Mouse (Mus musculus): ENCODE measurements around the gene Bdh1. TPM values are rescaled to one million over a fixed set of nuclear protein-coding genes. Genes with fewer than 3 reads are reported as not detected.

Bdh1 gene
- polyA plus RNA-seq, 1 experiment from 2014 or later, result 15.6 TPM

DNA sequence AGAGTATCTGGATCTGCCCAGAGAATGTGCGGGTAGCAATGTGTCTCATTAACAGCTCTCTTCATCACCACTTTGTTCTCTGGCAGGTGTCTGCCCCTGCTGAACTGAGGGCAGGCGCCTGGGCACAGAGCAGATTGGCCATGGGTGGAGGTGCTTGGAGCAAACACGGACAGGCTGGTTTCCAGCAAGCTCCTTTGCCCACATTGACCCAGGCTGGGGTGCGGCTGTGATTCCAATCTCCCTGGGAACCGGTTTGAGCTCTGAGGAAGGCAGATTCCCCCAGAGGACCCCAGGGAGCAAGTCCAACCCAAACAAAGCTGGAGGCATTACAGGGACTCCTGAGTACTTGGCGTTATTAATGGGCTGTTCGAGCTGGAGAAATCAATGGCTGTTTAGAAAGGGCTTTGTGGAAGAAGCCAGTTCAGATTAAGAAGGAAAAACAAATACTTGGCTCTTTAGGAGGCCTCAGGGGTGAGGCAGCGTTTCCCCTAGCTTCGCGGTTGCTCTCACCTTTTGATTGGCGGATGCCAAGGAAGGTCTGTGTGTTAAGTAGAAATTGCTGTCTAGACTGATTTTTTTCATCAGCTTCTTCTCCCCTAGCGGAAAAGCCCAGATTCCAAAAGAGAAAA, 71.0 kb downstream of the Bdh1 start:
- Histone ChIP-seq H3K4me3 (no peak overlapping the region), H3K4me1 (replicated peaks) (peaks cover 36% of the 10 kb centered on the region), H3K27ac (ENCODE audit: poor library complexity, severe bottlenecking) (no peak overlapping the region), H3K9me3 (replicated peaks) (no peaks in the 10 kb centered on the region), H3K9ac (no peak overlapping the region), H3K36me3 (no peaks in the 10 kb centered on the region), H3K4me2 (no peak overlapping the region), H3K27me3 (replicated peaks) (no peaks in the 10 kb centered on the region)
- WGBS, result 34% methylated on average over 12 of the region's 12 CpGs
- ATAC-seq (ENCODE audit: insufficient number of reproducible peaks, low FRiP score), result no peak

DNA sequence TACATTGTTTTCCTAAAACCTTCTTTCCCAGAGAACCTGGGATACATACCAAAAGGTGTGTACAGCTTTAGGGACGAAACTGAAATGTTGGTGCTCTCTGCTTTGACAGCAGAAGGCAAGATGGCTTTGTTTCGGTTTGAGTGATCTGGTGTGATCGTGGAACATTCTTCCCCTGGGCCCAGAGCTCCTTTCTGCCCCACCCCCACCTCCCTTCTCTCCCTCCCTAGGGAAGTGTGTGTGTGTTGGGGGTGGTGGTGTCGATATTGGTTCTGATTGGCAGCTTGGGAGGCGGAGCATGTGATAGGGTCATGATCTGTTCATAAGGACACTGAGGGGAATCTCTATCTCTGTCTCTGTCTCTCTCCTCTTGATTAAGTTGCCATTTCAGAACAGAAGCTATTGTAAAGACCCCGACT, 71.5 kb downstream of the Bdh1 start:
- Histone ChIP-seq H3K9me3 (replicated peaks) (no peaks in the 10 kb centered on the region), H3K36me3 (no peaks in the 10 kb centered on the region), H3K4me2 (no peak overlapping the region), H3K27me3 (replicated peaks) (no peaks in the 10 kb centered on the region), H3K4me3 (no peak overlapping the region), H3K27ac (ENCODE audit: poor library complexity, severe bottlenecking) (no peak overlapping the region), H3K9ac (no peak overlapping the region), H3K4me1 (replicated peaks) (peaks cover 36% of the 10 kb centered on the region)
- ATAC-seq (ENCODE audit: insufficient number of reproducible peaks, low FRiP score), result no peak
- 44% methylated on average over 6 of the region's 6 CpGs for WGBS

DNA sequence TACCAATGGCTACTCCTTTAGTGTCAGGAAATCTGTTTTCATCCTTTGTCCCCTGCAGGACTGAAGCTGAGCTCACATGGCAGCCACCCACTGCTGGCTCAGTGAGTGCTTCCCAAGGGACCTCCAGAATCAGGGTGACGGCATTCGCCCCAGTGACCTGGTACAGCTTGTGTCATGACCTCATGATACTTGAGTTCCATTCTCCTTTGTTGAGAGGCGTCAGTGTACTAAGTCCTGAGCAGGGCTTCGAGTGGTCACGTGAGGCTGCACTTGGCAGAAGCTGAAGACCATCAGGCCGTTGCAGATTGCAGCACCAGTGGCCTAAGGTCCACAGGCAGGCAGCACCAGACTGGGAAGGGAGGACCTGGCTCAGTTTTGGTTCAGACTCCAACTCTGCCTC, 71.9 kb downstream of the Bdh1 start:
- H3K4me3 ChIP-seq, result no peak overlapping the region
- no peaks in the 10 kb centered on the region for H3K9me3 ChIP-seq (replicated peaks)
- no peaks in the 10 kb centered on the region for H3K36me3 ChIP-seq
- 0 out of 2 replicates have a peak, but pooled peaks have one; percentile 27 for ATAC-seq (ENCODE audit: insufficient number of reproducible peaks, low FRiP score)
- H3K4me1 ChIP-seq (replicated peaks), result peaks cover 35% of the 10 kb centered on the region
- no peak overlapping the region for H3K4me2 ChIP-seq
- no peak overlapping the region for H3K27ac ChIP-seq (ENCODE audit: poor library complexity, severe bottlenecking)
- no peak overlapping the region for H3K9ac ChIP-seq
- H3K27me3 ChIP-seq (replicated peaks), result no peaks in the 10 kb centered on the region
- 58% methylated on average over 6 of the region's 6 CpGs for WGBS

- ATAC-seq (ENCODE audit: insufficient number of reproducible peaks, low FRiP score), result no peak
- peaks cover 30% of the 10 kb centered on the region for H3K4me1 ChIP-seq (replicated peaks)
- no peak overlapping the region for H3K4me3 ChIP-seq
- H3K9me3 ChIP-seq (replicated peaks), result no peaks in the 10 kb centered on the region
- H3K27me3 ChIP-seq (replicated peaks), result no peaks in the 10 kb centered on the region
- H3K27ac ChIP-seq (ENCODE audit: poor library complexity, severe bottlenecking), result no peak overlapping the region
- H3K9ac ChIP-seq, result no peak overlapping the region
- no peak overlapping the region for H3K4me2 ChIP-seq
- H3K36me3 ChIP-seq, result no peaks in the 10 kb centered on the region
- 17% methylated on average over 7 of the region's 7 CpGs for whole genome bisulfite sequencing
These were observed 73.3 kb downstream of the Bdh1 start for GRCm38 (mm10) chr16:31495356-31495755.

- no peak overlapping the region for H3K27ac ChIP-seq (ENCODE audit: poor library complexity, severe bottlenecking)
- WGBS, result 60% methylated on average over 9 of the region's 9 CpGs
- ATAC-seq (ENCODE audit: insufficient number of reproducible peaks, low FRiP score), result no peak
- H3K27me3 ChIP-seq (replicated peaks), result no peaks in the 10 kb centered on the region
- no peaks in the 10 kb centered on the region for H3K36me3 ChIP-seq
- no peak overlapping the region for H3K4me2 ChIP-seq
- no peaks in the 10 kb centered on the region for H3K9me3 ChIP-seq (replicated peaks)
- H3K4me1 ChIP-seq (replicated peaks), result peaks cover 30% of the 10 kb centered on the region
- no peak overlapping the region for H3K4me3 ChIP-seq
- H3K9ac ChIP-seq, result no peak overlapping the region
These were observed 73.7 kb downstream of the Bdh1 start for GRCm38 (mm10) chr16:31495769-31496168.

GRCm38 (mm10) chr16:31498336-31498735, 76.3 kb downstream of the Bdh1 start:
- Histone ChIP-seq H3K9ac (no peak overlapping the region), H3K27ac (ENCODE audit: poor library complexity, severe bottlenecking) (no peak overlapping the region), H3K36me3 (no peaks in the 10 kb centered on the region), H3K27me3 (replicated peaks) (no peaks in the 10 kb centered on the region), H3K4me2 (no peak overlapping the region), H3K4me1 (replicated peaks) (peaks cover 34% of the 10 kb centered on the region), H3K4me3 (no peak overlapping the region), H3K9me3 (replicated peaks) (no peaks in the 10 kb centered on the region)
- 78% methylated on average over 4 of the region's 4 CpGs for WGBS
- no peak for ATAC-seq (ENCODE audit: insufficient number of reproducible peaks, low FRiP score)

DNA sequence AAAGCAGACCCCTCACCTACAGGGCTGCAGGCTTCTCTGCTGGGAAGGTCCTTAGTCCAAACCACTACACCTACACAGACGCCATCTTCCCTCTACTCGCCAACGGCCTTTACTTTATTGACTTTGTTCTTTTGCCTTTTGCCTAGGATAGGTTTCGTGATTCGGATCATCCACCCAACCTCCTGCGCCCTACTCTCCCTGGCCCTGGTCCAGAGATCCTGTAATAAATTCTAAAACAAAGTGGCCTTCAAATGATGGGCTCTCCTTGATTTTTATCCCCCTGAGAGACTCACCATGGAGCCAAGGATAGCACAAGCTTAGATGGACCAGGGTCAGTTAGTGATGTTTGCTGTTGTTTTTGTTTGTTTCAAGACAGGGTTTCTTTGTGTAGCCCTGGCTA, 76.9 kb downstream of the Bdh1 start:
- Histone ChIP-seq H3K4me2 (no peak overlapping the region), H3K4me1 (replicated peaks) (peaks cover 31% of the 10 kb centered on the region), H3K4me3 (no peak overlapping the region), H3K27ac (ENCODE audit: poor library complexity, severe bottlenecking) (no peak overlapping the region), H3K36me3 (no peaks in the 10 kb centered on the region), H3K27me3 (replicated peaks) (no peaks in the 10 kb centered on the region), H3K9me3 (replicated peaks) (no peaks in the 10 kb centered on the region), H3K9ac (no peak overlapping the region)
- no peak for ATAC-seq (ENCODE audit: insufficient number of reproducible peaks, low FRiP score)
- 89% methylated on average over 6 of the region's 6 CpGs for WGBS

DNA sequence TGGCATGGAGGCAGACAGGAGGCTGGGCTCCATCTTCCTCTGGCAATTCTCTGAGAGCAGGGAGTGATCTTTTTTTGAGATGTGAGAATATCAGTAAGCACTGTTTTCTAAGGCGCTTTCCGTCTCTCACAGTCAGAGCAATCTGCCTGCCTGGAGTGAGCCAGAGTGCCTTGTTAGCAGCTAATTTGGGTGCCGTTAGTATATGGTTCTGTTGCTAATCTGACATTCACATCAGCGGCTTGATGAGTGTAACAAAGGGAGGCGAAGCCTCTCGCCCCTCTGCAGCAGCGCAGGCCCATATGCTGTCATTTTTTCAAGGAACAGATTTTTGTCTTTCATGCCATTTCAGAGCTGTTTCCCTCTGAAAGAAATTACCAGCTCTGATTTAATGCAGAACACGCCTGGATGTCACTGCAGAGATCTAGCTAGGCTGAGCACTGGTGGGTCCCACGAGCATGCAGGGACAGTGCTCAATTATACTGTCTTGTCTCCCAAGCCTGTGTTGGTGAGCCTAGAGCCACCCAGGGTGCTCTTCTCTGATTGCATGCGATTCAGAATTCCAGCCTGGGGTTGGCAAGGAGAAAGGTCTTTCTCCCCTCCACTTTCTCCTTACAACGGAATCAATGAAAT, 77.7 kb downstream of the Bdh1 start:
- WGBS, result 60% methylated on average over 11 of the region's 11 CpGs
- peaks cover 28% of the 10 kb centered on the region for H3K4me1 ChIP-seq (replicated peaks)
- no peaks in the 10 kb centered on the region for H3K36me3 ChIP-seq
- ATAC-seq (ENCODE audit: insufficient number of reproducible peaks, low FRiP score), result no peak
- H3K9me3 ChIP-seq (replicated peaks), result no peaks in the 10 kb centered on the region
- H3K9ac ChIP-seq, result no peak overlapping the region
- no peak overlapping the region for H3K4me2 ChIP-seq
- no peaks in the 10 kb centered on the region for H3K27me3 ChIP-seq (replicated peaks)
- H3K27ac ChIP-seq (ENCODE audit: poor library complexity, severe bottlenecking), result no peak overlapping the region
- no peak overlapping the region for H3K4me3 ChIP-seq

- no peak for ATAC-seq (ENCODE audit: insufficient number of reproducible peaks, low FRiP score)
- Histone ChIP-seq H3K9me3 (replicated peaks) (no peaks in the 10 kb centered on the region), H3K27ac (ENCODE audit: poor library complexity, severe bottlenecking) (no peak overlapping the region), H3K4me1 (replicated peaks) (peaks cover 23% of the 10 kb centered on the region), H3K27me3 (replicated peaks) (no peaks in the 10 kb centered on the region), H3K4me2 (no peak overlapping the region), H3K36me3 (no peaks in the 10 kb centered on the region), H3K9ac (no peak overlapping the region), H3K4me3 (no peak overlapping the region)
- 62% methylated on average over 3 of the region's 3 CpGs for WGBS
These were observed 78.5 kb downstream of the Bdh1 start for GRCm38 (mm10) chr16:31500532-31500931.

GRCm38 (mm10) chr16:31500969-31501750, 79.1 kb downstream of the Bdh1 start:
- no peak overlapping the region for H3K4me3 ChIP-seq
- no peak for ATAC-seq (ENCODE audit: insufficient number of reproducible peaks, low FRiP score)
- WGBS, result 70% methylated on average over 14 of the region's 14 CpGs
- H3K4me2 ChIP-seq, result no peak overlapping the region
- no peaks in the 10 kb centered on the region for H3K36me3 ChIP-seq
- H3K27ac ChIP-seq (ENCODE audit: poor library complexity, severe bottlenecking), result no peak overlapping the region
- H3K27me3 ChIP-seq (replicated peaks), result no peaks in the 10 kb centered on the region
- H3K9me3 ChIP-seq (replicated peaks), result no peaks in the 10 kb centered on the region
- H3K9ac ChIP-seq, result no peak overlapping the region
- peaks cover 23% of the 10 kb centered on the region for H3K4me1 ChIP-seq (replicated peaks)

DNA sequence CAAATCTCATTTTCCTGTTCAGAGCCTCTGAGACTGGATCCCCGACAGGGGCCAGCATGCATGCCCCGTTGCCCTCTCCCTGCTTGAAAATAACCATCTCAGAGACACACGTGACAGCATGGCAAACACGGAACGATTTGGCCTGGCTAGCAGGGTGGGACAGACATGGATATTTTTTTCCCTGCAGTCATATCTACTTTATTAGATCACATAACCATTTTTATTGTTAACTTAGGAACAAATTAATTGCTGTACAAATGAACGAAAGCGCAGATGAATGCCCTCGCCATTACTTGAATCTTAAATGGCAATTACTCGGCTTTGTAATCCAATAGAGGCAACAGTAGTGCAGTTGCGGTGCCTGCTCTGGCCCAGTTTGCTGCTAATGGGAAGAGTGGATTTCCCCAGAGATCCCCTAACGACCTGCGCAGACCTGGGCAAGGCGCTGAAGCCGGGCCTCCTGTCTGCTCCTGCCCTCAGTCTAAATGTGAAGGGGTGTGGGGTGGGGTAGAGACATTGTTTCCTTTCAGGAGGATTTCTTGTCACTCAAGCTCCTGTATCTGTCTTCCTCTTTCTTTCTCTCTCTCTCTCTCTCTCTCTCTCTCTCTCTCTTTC, 79.8 kb downstream of the Bdh1 start:
- WGBS, result 79% methylated on average over 14 of the region's 14 CpGs

More for the DNA sequence above, 79.8 kb downstream of the Bdh1 start:
- no peaks in the 10 kb centered on the region for H3K36me3 ChIP-seq
- H3K27me3 ChIP-seq (replicated peaks), result no peaks in the 10 kb centered on the region
- no peak for ATAC-seq (ENCODE audit: insufficient number of reproducible peaks, low FRiP score)
- H3K27ac ChIP-seq (ENCODE audit: poor library complexity, severe bottlenecking), result no peak overlapping the region
- H3K4me1 ChIP-seq (replicated peaks), result peaks cover 25% of the 10 kb centered on the region
- H3K4me3 ChIP-seq, result no peak overlapping the region
- H3K9ac ChIP-seq, result no peak overlapping the region
- H3K4me2 ChIP-seq, result no peak overlapping the region
- no peaks in the 10 kb centered on the region for H3K9me3 ChIP-seq (replicated peaks)
